Mouse (Mus musculus): ENCODE data around the gene H2afz. TPM values are rescaled to one million over a fixed set of nuclear protein-coding genes. Genes with fewer than 3 reads are reported as not detected.
"Not testable (repeated sequence)": the region's sequence is repeated elsewhere in the genome, so short reads cannot be mapped to it uniquely, and the experiment has no call there.

The H2afz gene
- polyA plus RNA-seq, 1 experiment from 2014 or later, result 3,248 TPM

- no peak for DNase-seq (ENCODE audit: low spot score)
- Histone ChIP-seq H3K4me1 (no peaks in the 10 kb centered on the region), H3K4me3 (no peak overlapping the region), H3K27me3 (replicated peaks; ENCODE audit: low read depth, poor library complexity, severe bottlenecking) (no peaks in the 10 kb centered on the region), H3K27ac (replicated peaks) (no peak overlapping the region), H3K36me3 (replicated peaks) (peaks cover 35% of the 10 kb centered on the region), H3K9me3 (no peaks in the 10 kb centered on the region)
- 94% methylated on average over 3 of the region's 3 CpGs for WGBS
These were observed 32.6 kb downstream of the H2afz start for GRCm38 (mm10) chr3:137896867-137897266.

DNA sequence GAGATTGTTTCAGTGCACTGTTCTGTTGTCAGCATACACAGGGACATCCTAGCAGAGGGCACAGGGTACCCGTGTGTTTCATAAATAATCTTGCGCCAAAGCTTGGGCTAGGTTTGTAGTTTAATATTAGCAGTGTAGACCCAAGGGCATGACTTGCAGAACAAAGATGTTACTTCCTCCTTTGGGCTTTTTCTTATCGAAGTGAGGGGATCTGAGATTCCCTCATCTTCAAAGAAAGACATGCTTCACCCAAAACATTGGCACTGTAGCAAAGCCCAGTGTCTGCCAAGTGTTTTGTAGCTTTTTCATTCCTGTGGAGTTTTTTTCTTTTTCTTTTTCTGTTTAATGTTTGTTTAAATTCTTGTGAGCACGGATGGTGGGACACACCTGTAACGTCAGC is 33.4 kb downstream of the H2afz start:
- no peak for DNase-seq (ENCODE audit: low spot score)
- Histone ChIP-seq H3K4me1 (no peaks in the 10 kb centered on the region), H3K36me3 (replicated peaks) (peaks cover 37% of the 10 kb centered on the region), H3K27ac (replicated peaks) (no peak overlapping the region), H3K27me3 (replicated peaks; ENCODE audit: low read depth, poor library complexity, severe bottlenecking) (no peaks in the 10 kb centered on the region), H3K9me3 (no peaks in the 10 kb centered on the region), H3K4me3 (no peak overlapping the region)
- 92% methylated on average over 5 of the region's 5 CpGs for WGBS

DNA sequence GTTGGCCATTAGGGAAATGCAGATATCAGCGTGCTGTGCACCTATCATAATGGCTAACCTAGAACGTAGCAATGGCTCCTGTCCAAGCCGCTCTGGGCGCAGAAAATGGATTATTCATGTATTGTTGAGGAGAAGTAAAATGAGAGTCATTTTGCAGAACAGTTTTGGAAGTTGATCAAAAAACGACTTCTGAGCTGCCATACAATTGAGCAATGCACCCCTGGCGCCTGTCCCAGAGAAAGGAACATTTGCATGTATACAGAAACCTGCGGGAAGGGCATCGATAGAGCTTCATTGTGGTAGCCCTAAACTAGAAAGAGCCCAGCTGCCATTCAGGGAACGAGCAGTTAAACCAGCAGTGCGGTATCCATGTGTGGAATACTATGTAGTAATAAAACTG is 35.9 kb downstream of the H2afz start:
- Histone ChIP-seq H3K4me1 (no peaks in the 10 kb centered on the region), H3K4me3 (no peak overlapping the region), H3K36me3 (replicated peaks) (peaks cover 34% of the 10 kb centered on the region), H3K9me3 (no peaks in the 10 kb centered on the region), H3K27ac (replicated peaks) (no peak overlapping the region), H3K27me3 (replicated peaks; ENCODE audit: low read depth, poor library complexity, severe bottlenecking) (no peaks in the 10 kb centered on the region)
- no peak for DNase-seq (ENCODE audit: low spot score)
- WGBS, result 91% methylated on average over 10 of the region's 10 CpGs

DNA sequence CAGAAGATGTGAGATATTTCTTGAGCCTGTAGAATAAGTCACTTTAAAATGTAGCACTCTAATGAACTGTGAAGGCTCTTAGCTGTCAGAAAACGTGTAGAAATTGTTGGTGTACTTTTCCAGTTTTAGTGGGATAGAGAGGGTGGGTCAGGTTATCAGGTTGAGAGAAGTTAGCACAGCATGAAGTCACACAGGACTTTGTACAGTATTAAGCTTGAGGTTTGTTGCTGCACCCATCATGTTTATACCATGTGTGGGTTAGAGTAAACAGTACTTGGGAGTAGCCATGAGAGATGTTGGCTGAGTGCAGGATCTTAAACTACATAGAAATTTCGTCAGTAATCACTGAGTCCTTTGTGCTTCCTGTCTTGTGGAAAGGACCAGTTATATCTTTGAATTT is 48.8 kb downstream of the H2afz start:
- Histone ChIP-seq H3K36me3 (replicated peaks) (peaks cover 11% of the 10 kb centered on the region), H3K4me1 (peaks cover 10% of the 10 kb centered on the region), H3K27ac (replicated peaks) (no peak overlapping the region), H3K27me3 (replicated peaks; ENCODE audit: low read depth, poor library complexity, severe bottlenecking) (no peaks in the 10 kb centered on the region), H3K4me3 (no peak overlapping the region), H3K9me3 (no peaks in the 10 kb centered on the region)
- no peak for DNase-seq (ENCODE audit: low spot score)
- WGBS, result 82% methylated on average over 2 of the region's 2 CpGs

DNA sequence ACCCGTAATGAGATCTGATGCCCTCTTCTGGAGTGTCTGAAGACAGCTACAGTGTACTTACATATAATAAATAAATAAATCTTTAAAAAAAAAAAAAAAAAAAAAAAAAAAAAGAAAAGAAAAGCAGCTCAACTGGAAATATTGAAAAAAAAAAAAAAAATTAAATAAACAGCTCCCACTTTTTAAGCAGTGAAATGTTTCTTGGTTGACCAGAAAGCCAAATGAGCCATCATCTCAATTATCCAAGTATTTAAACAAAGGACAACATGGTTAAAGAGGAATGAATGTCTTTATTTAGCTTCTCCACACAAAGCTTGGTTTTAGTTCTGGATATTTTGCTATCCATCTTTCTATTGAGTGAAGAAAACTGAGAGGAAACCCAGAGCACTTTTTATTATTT is 50.3 kb downstream of the H2afz start:
- H3K9me3 ChIP-seq; H3K36me3 ChIP-seq (replicated peaks): not testable (repeated sequence)
- WGBS, result 100% methylated on average over 1 of the region's 1 CpGs

More for the DNA sequence above, 50.3 kb downstream of the H2afz start:
- peaks cover 17% of the 10 kb centered on the region for H3K4me1 ChIP-seq
- H3K27ac ChIP-seq (replicated peaks); DNase-seq (ENCODE audit: low spot score); H3K4me3 ChIP-seq; H3K27me3 ChIP-seq (replicated peaks; ENCODE audit: low read depth, poor library complexity, severe bottlenecking): not testable (repeated sequence)

Other genes with a start within 250 kb of the H2afz start
- 6.7 and 11.2 TPM in 2 replicates for gene Ddit4l, start 242.9 kb upstream of the H2afz start, polyA plus RNA-seq (2016; fragmentation: Nextera tagmentation; extraction: Ambion mirVana)
- gene Gm21962, start 193.0 kb upstream of the H2afz start, polyA plus RNA-seq (2016; fragmentation: Nextera tagmentation; extraction: Ambion mirVana), result not detected in 2 replicates
- 7.5 and 7.9 TPM in 2 replicates for gene Dnajb14, start 3.2 kb downstream of the H2afz start, polyA plus RNA-seq (2016; fragmentation: Nextera tagmentation; extraction: Ambion mirVana)
- gene Lamtor3, start 54.0 kb downstream of the H2afz start, polyA plus RNA-seq (2016; fragmentation: Nextera tagmentation; extraction: Ambion mirVana), result 86.7 and 88.8 TPM in 2 replicates
- 2.1 and 2.3 TPM in 2 replicates for gene Dapp1, start 117.1 kb downstream of the H2afz start, polyA plus RNA-seq (2016; fragmentation: Nextera tagmentation; extraction: Ambion mirVana)
- gene 1110002E22Rik, start 200.6 kb downstream of the H2afz start, polyA plus RNA-seq (2016; fragmentation: Nextera tagmentation; extraction: Ambion mirVana), result 0.04 and 0.05 TPM in 2 replicates
- 0.09 TPM in 1 of 2 replicates, not detected in the other for gene Gm5105, start 202.9 kb downstream of the H2afz start, polyA plus RNA-seq (2016; fragmentation: Nextera tagmentation; extraction: Ambion mirVana)